In genomic region chr11:29547752-29548503, GRCm38 (mm10) we compare ENCODE assay signal across 7 mouse cellular contexts. TPM values are rescaled to one million over a fixed set of nuclear protein-coding genes. Genes with fewer than 3 reads are reported as not detected.
DNase-seq lines count a peak whose midpoint lies in the region; ATAC-seq lines count a peak whose summit lies in the region.

TSS of gene Clhc1 (plus strand) at chr11:29547950.
TSS of gene Rps27a (minus strand) at chr11:29548109.

- peak; percentile 94 for DNase-seq in adrenal gland, adult 2 months
- peak; percentile 84 for DNase-seq in embryo, embryonic 11.5 days (ENCODE audit: low read depth, low spot score)
- peak; percentile 91 to 94 for DNase-seq in gastrocnemius, postnatal 36 days
- DNase-seq in left cerebral cortex, postnatal 25 days (ENCODE audit: low spot score in 2 of 2), result peak; percentile 93 to 96
- peak; percentile 91 for DNase-seq in midbrain, embryonic 10.5 days (ENCODE audit: low spot score)
- DNase-seq in right cerebral cortex, postnatal 4 days, result peak; percentile 89

- intact Hi-C loops in gastrocnemius, postnatal 36 days (cut with DNase I), result loop anchor here (5.0 kb wide), 1 partner anchor 176 kb away; the partner anchor contains the start of gene Ccdc88a
- intact Hi-C loops in left cerebral cortex, postnatal 25 days (cut with DNase I), result loop anchor here (1.0 to 5.0 kb wide), 2 partner anchors 145 to 479 kb away; partner anchors contain the start of gene Eml6

- peaks cover 7% of the 10 kb centered on the region for H3K36me3 ChIP-seq in intestine, embryonic 15.5 days
- peaks cover 39% of the 10 kb centered on the region for H3K36me3 ChIP-seq in midbrain, embryonic 10.5 days

- no peaks in the 10 kb centered on the region for H3K9me3 ChIP-seq in intestine, embryonic 15.5 days
- H3K9me3 ChIP-seq in midbrain, embryonic 10.5 days (replicated peaks), result no peaks in the 10 kb centered on the region

- H3K27me3 ChIP-seq in intestine, embryonic 15.5 days (replicated peaks), result no peaks in the 10 kb centered on the region
- H3K27me3 ChIP-seq in midbrain, embryonic 10.5 days (ENCODE audit: low read depth, poor library complexity, severe bottlenecking), result no peaks in the 10 kb centered on the region

- peak within 1 kb of the TSS; percentile 69 for H3K4me3 ChIP-seq in intestine, embryonic 15.5 days (replicated peaks)
- peak within 1 kb of the TSS; percentile 81 for H3K4me3 ChIP-seq in midbrain, embryonic 10.5 days

- peak within 1 kb of the TSS; percentile 70 for H3K4me2 ChIP-seq in intestine, embryonic 15.5 days (replicated peaks)

- 0 out of 2 replicates have a peak, but pooled peaks cover 4% of the 10 kb centered on the region for H3K4me1 ChIP-seq in intestine, embryonic 15.5 days (replicated peaks)
- peaks cover 14% of the 10 kb centered on the region for H3K4me1 ChIP-seq in midbrain, embryonic 10.5 days

- peak; percentile 98 for ATAC-seq in intestine, embryonic 15.5 days

- peak within 1 kb of the TSS; percentile 78 for H3K9ac ChIP-seq in intestine, embryonic 15.5 days

- H3K27ac ChIP-seq in intestine, embryonic 15.5 days, result peak within 1 kb of the TSS; percentile 72
- peak within 1 kb of the TSS; percentile 92 for H3K27ac ChIP-seq in midbrain, embryonic 10.5 days (replicated peaks)

- under 1% methylated on average over 46 of the region's 46 CpGs for WGBS in intestine, embryonic 15.5 days
- under 1% methylated on average over 46 of the region's 46 CpGs for WGBS in midbrain, embryonic 10.5 days

RNA-seq across cellular contexts. Expression of gene Clhc1, which starts in this region (rescaled TPM):
- under 1 TPM; 0.17 to 0.40 TPM for total RNA-seq in adrenal gland, adult 2 months (2021)
- polyA plus RNA-seq in adrenal gland, adult 2 months (2012; rRNA removed), result not detected in 2 replicates
- not detected for total RNA-seq in gastrocnemius, postnatal 36 days (2021)
- polyA plus RNA-seq in intestine, embryonic 15.5 days (2015; fragmentation: Nextera tagmentation; extraction: Ambion mirVana), result 0.18 TPM in 1 of 2 replicates, not detected in the other
- total RNA-seq in left cerebral cortex, postnatal 25 days (2021), result under 1 TPM in 1 of 2 experiments, not detected in 1; 0.21 TPM
- polyA plus RNA-seq in midbrain, embryonic 10.5 days (2016; fragmentation: Nextera tagmentation; extraction: Ambion mirVana), result 0.12 and 0.47 TPM in 2 replicates

RNA-seq across cellular contexts. Expression of gene Rps27a, which starts in this region (rescaled TPM):
- 100 to 1,000 TPM; 580 to 927 TPM for total RNA-seq in adrenal gland, adult 2 months (2021)
- polyA plus RNA-seq in adrenal gland, adult 2 months (2012; rRNA removed), result 8.1 and 8.9 TPM in 2 replicates
- 100 to 1,000 TPM; 310 to 371 TPM for total RNA-seq in gastrocnemius, postnatal 36 days (2021)
- 1,060 and 1,132 TPM in 2 replicates for polyA plus RNA-seq in intestine, embryonic 15.5 days (2015; fragmentation: Nextera tagmentation; extraction: Ambion mirVana)
- total RNA-seq in left cerebral cortex, postnatal 25 days (2021), result 100 to 1,000 TPM; 433 to 461 TPM
- 887 and 1,041 TPM in 2 replicates for polyA plus RNA-seq in midbrain, embryonic 10.5 days (2016; fragmentation: Nextera tagmentation; extraction: Ambion mirVana)

Comparison
In these comparisons a context has a peak if more than half of its experiments do, and no peak if none do; other contexts are left out.
1. Peak in every context shown above with its lines: DNase-seq, ATAC-seq, H3K4me3 ChIP-seq and H3K27ac ChIP-seq.
2. RNA of gene Rps27a (polyA plus RNA-seq): 1,060 to 1,132 TPM in intestine, embryonic 15.5 days and 887 to 1,041 TPM in midbrain, embryonic 10.5 days; 8.1 to 8.9 TPM in adrenal gland, adult 2 months; every median in the first group is over 10 times any median in the second.